Mouse (Mus musculus): ENCODE measurements at regions not wholly inside any gene's neighbourhood (a gene's known extent, or its start where the extent isn't known, plus 50 kb on each side); places are given as distances from the start of the nearest gene placed in this dataset.

DNA sequence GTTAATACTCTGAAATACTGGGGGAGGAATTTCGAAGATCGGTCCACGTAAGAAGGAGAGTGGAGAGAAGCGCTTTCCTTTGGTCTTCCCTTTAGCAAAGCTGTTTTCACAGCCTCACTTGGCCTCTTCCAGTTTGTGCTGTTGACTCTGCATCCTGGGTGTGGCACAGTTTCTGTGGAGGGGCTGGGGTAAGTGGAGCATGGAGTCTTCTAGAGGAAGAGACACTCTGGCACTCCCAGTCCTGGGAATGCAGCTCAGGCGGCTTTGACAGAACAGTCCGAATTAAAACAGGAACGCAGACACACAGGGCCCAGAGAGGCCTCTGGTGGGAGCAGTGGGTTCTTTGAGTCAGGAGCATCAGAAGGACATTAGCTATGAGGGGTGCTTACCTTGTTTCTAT, 102.6 kb downstream of the Cmpk2 start:
- ATAC-seq (ENCODE audit: insufficient number of reproducible peaks, low FRiP score, low TSS enrichment), result no peak

DNA sequence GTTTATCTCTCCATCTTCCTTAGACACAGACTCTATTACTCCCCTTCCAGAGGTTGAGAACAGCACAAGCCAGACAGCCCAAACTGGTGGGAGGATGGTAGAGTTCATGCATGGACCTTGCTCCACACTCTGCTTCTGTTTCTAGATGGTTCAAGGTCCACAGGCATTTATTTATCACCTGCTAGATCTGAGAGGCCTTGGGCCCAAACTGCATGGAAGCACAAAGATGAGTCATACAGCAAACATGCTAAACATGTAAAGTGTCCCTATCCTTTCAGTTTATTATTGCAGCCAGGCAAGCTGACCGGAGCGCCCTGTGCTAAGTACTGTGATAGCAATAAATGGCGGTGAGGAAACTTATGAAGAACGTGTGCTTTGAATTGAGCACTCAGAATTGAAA, 98.4 kb downstream of the Cmpk2 start:
- ATAC-seq (ENCODE audit: insufficient number of reproducible peaks, low FRiP score, low TSS enrichment), result no peak

DNA sequence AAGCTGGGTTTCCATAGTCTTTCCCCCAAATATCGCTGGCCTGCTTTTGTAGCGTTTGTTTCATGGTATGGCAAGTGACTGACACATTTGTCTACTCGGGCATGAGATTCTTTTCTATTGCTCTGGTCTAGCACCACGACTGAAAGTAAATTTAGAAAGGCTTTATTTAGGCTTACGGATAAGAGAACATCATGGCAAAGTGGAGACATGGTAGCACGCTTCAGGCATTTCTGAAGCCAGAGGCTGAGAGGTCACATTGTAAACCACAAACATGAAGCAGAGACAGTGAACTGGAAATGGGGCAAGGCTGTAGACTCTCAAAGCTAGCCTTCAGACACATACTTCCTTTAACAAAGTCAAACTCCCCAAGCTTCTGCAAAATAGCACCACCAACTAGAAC, 93.9 kb downstream of the Cmpk2 start:
- ATAC-seq (ENCODE audit: insufficient number of reproducible peaks, low FRiP score, low TSS enrichment), result no peak

DNA sequence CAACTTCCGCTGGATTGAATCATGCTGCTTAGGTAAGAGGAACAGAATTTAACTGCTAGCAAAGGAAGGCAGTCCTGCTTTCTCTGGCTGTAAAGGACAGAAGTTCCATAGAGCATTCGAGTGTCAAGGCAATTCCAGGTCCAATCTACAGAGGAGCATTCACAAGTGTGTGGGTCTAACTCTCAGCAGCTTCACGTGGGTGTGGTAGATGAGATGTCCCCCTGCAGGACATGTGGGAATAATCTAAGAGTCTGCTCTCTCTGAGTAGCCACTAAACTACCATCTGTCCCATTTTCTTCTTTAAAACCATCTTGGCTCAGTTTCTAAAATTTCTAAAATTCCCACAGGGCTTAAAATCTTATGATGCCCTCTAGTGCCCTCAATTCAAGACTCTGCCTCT, 90.6 kb downstream of the Cmpk2 start:
- no peak for ATAC-seq (ENCODE audit: insufficient number of reproducible peaks, low FRiP score, low TSS enrichment)

DNA sequence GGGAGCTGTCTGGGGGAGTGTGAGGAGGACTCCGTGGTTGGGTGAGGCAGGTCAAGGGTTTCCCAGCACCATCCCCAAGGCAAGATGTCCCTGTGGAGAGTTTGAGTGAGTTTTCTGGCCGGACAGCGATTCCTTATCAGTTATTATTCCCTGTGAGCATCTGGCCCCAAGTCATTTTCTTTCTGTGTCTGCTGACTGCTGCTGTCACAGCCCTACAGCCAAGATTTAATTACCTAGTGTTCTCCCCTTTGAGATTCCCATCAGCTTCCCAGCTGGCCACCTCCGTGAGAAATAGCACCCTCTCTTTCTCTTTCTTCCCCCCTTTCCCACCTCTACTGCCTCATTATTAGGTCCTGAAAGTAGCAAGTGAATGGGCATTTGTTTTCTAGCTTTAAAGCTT, 88.4 kb downstream of the Cmpk2 start:
- ATAC-seq (ENCODE audit: insufficient number of reproducible peaks, low FRiP score, low TSS enrichment), result no peak

DNA sequence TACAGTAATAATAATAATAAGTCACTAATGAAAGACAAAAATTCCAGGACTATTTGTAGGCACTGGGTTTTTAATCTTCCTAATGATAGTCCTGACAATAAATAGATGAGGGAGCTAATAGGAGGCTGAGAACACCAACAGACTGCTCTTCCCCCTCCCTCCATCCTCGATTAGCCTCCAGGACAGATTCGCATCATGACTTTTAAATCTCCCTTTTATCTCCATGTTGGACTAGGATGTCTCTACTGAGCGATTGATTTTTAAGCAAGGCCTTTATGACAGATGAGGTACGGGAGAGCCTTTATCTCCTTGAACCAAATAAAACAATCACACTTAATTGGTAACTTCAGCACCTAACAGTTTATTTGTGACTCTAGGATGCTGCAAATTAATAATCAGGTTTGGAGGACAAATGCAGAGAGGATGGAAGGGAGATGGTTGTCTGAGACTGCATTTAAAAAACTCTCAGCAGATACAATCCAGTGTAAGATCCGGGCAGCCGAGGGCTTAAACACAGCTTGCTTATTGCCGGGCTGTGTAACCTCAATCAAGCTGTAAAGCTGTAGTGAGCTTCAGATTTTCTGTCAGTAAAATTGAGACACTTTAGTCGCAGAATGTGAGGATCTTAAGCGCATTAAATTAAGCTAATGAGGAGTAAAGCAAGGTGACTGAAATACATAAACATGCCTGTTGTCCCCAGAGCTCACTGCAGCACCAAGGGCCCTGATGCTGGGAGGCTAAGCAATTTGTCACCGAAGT, 82.3 kb downstream of the Cmpk2 start:
- ATAC-seq (ENCODE audit: insufficient number of reproducible peaks, low FRiP score, low TSS enrichment), result no peak

DNA sequence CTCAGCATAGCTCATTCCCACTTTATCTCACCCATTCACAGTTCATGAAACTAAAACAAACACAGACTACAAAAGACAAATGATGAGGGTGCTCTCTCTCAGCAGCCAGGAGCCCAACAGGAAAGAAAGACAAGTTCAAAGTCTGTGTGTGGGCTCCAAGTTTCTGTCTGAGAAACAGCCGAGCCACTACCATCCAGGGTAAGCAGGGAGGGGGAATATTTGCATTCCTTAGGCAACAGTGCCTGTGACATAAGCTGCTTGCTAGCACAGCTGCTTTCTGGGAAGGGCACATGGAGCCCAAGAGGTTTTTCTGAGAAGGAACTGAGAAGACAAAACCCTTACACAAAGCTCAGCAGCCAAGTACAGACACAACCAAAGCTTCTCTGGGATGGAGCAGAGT, 78.5 kb downstream of the Cmpk2 start:
- ATAC-seq (ENCODE audit: insufficient number of reproducible peaks, low FRiP score, low TSS enrichment), result no peak

DNA sequence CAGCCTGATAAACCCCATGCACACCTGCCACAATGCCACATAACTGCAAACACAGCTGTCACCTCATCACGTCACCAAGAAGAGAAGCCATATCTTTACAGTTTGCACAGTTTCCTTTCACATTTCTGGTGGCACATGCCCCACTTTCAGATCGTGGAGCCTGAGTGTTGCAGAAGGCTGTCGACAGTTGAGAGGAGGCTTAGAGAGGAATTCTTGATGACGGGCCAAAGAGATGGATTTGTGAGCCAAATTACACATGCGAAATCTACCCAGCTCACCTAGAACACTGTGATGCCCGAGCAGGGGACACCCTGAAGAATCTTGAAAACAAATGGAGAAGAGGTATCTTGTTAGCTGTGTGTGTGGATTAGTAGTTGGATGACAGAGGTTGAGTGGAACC, 77.4 kb downstream of the Cmpk2 start:
- ATAC-seq (ENCODE audit: insufficient number of reproducible peaks, low FRiP score, low TSS enrichment), result no peak

DNA sequence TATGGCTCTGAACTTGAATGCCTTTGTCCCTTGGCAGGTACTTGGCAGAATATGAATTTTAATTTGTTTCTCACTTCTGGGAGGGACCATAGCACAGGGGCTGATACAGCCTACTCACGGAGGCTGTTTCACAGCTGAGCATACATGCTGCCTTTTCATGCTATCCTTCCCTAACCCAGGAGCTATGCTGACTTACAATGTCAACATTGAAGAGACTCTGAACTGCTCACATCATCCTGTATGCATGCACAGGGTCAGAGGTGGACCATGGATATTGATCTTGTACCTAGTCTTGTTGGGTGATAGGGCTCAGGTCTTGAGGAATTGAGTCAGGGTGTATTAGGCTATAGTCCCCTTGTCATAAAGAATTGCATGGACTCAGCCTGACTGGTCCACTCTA, 74.5 kb downstream of the Cmpk2 start:
- no peak for ATAC-seq (ENCODE audit: insufficient number of reproducible peaks, low FRiP score, low TSS enrichment)

DNA sequence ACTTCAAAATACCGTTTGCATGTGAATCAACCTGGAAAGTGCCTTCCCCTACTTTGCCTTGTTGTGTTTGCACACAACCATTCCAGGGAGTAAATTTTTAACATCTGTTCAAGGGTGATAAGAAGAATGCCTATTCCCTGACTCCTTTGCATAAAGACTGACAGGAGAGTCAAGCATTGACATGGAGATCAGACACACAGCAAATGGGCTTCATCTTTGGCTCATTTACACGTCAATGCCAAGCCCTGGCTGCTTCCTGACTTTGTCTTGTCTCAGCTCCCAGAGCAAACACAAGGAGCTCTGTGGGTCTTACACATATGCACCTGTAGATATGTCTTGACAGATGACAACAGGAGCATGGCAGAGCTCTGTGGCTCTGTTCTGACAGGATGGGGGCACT, 73.4 kb downstream of the Cmpk2 start:
- ATAC-seq (ENCODE audit: insufficient number of reproducible peaks, low FRiP score, low TSS enrichment), result no peak

DNA sequence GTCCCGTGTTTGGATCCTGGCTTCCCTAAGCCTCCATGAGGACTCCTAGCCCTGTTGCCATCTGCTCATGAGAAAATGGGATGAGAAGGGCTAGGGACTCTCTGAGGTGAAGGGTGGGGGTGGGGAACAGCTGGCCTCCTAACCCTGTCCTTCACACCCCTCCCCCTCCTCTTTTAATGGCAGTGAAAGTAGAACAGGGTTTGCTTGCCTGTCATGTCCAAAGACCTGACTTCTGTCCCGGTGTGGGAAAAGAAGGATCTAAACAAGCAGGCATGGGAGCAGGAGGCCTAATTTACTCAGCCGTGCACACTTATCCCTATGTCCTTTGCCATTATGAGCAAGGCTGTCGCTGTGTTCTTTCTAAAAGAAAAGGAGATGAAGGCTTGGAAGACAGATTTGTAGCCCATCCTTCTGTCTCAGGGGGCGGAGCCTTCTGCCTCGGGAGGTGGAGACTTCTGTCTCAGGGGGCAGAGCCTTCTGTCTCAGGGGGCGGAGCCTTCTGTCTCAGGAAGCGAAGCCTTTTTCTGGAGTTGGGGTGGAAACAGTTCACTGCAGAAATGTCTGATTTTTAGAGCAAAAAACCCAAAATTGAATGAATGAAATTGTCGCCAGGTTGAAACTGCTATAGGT, 66.4 kb downstream of the Cmpk2 start:
- ATAC-seq (ENCODE audit: insufficient number of reproducible peaks, low FRiP score, low TSS enrichment), result no peak

DNA sequence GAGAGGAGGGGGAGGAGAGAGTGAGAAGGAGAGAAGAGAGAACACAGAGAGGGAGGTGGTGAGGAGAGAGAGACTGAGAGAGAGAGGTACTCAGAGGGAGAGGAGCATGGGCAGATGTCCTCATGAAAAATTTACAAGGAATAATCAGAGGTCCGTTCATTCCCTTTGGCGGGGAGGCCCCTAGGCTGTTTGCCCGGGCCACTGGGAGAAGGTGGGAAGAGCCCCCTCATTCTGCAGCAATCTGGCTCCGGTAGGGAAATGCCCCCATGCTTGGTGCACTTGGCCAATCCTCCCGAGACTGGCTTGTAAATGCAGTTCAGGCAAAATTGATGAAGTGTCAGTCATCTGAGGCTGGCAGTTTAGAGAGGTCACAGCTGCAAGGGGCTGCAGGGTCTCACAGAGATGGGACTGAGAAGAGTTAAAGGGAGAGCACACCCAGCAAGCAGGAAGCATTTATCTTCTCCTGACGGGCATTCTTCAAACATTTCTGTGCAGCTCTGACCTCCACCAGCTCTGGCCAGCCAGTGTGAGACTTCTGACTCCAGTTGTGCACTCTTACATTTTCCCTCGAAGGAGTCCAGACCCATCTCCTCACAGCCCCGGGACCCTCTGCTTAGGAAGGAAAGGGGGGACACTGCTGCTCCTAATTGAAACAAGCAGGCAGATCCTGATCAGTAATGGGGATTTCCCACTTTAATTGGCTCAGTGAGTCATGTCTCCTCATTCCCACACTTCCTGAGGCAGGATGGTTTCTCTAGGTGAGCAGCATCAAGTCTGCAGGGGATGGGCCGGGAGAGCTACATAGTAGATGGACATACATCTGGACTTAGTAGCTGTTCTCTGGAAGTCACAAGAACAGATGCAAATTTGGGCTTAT, 65.5 kb downstream of the Cmpk2 start:
- ATAC-seq (ENCODE audit: insufficient number of reproducible peaks, low FRiP score, low TSS enrichment), result no peak

DNA sequence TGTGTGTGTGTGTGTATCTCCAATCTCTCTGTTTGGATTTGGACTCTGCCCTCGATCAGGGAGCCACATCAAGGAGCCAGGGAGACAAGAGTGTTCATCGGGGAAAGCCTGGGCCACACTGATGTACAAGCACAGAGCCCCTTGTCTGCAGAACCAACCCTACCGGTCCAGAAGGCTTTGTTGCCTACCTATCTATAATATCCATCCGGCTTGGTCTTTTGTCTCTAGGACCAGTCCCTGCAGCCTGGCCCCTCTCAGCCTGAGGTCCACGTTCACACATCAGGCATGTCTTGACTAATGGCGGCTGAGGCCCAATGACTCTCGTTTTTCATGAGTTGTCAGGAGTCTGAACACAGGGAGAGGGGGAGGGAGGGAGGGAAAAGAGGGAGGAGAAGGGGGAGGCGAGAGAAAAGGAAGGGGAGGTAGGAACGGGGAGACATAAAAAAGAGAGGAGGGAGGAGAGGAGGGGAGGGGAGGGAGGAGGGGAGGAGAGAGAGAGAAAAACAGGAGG, 64.7 kb downstream of the Cmpk2 start:
- ATAC-seq (ENCODE audit: insufficient number of reproducible peaks, low FRiP score, low TSS enrichment), result no peak

DNA sequence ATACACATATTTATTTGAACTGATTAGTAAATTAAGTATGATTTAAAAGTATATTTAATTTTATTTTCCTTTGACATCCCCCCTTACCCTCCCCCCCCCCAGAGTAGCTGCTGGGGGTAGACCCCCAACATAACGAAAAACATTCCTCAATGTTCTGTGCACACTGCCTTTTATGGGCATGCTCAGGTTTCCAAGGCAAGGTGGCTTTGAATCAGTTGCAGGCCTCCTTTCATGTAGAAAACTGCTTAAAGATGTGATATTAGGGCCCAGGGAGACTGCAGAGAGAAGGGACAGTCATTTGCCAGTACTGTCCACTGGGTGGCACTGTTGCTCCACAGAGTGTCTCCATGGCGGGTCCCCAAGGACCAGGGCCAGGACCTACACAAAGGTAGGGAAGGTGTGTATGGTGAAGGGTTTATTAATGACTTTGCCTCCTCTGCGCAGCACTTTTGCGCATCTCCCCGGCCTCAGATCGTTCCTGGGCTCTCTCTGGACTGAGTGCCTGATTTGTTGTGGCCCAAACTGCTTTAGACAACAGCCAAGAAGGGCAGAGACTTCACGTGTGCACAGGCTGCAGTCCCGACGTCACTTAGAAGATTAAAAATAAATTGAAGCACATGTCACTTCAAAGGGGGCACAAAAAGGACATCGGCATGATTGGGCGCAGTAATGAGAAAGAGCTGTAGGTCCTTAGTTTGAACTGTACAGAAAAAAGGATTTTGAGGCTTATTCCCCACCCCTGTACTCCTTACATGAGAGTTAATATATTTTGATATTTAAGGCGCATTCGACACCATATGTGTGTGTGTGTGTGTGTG, 64.0 kb downstream of the Cmpk2 start:
- peak; percentile 79 for ATAC-seq (ENCODE audit: insufficient number of reproducible peaks, low FRiP score, low TSS enrichment)

DNA sequence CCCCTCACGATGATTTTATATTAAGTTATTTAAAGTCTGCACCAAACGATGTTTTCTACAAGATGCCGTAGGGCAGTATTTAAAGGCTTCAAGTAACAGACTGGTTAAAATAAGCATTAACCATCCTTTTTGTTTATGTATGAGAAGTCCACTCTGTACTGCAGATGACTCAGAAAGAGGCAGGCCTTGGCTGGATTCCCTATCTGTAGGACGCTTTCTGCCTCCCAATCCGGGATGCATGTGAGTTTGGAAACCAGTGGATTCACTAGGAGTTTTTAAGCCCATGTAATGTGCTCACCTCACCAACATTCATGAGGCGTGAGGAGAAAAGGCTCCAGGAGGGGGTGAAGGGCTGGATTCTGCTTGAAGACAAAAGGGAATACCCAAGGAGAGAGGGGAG, 63.1 kb downstream of the Cmpk2 start:
- no peak for ATAC-seq (ENCODE audit: insufficient number of reproducible peaks, low FRiP score, low TSS enrichment)
